Comparison of ENCODE assay signal across 9 mouse cellular contexts in the genomic region with DNA sequence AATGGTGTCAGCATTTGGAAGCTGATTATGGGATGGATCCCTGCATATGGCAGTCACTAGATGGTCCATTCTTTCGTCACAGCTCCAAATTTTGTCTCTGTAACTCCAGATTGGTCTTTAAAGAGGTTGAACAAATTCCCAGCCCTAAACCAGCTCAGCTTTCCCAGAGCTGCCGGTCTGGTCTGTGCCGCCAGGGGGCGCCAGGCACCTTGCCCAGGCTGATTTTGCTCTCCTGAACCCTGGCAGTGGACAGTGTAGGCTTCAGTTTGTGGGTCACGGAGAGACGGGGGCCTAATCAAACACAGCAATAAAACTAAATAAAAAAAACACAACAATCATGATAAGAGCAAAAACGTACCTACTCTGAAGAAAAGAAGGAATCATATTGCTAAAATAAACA. TPM values are rescaled to one million over a fixed set of nuclear protein-coding genes. Genes with fewer than 3 reads are reported as not detected.
DNase-seq lines count a peak whose midpoint lies in the region; ATAC-seq and TF ChIP-seq lines count a peak whose summit lies in the region.
"Had no signal": no experiment of that assay in that cellular context is flagged by ENCODE, and none has a peak within 500 bp of the region (broad histone marks: within the 10 kb centered on the region; RNA-seq: fewer than 3 reads in every experiment).

No protein-coding gene starts in this region.

- no peak for TF ChIP-seq POLR2A in liver, adult 2 months (IDR thresholded peaks at IDR 0.05; ENCODE audit: extremely low read depth, insufficient read depth, low read length)

- no peaks in the 10 kb centered on the region for H3K9me3 ChIP-seq in midbrain, embryonic 11.5 days (ENCODE audit: control insufficient read depth, low read length)
- H3K9me3 ChIP-seq in midbrain, embryonic 13.5 days = no peaks in the 10 kb centered on the region
- H3K9me3 ChIP-seq in embryonic facial prominence, embryonic 14.5 days (ENCODE audit: control insufficient read depth, low read length) = no peaks in the 10 kb centered on the region
- H3K9me3 ChIP-seq: neural tube, embryonic 12.5 days had no signal

- H3K27ac ChIP-seq in midbrain, embryonic 11.5 days (ENCODE audit: low read depth, low read length) = no peak overlapping the region
- no peak overlapping the region for H3K27ac ChIP-seq in midbrain, embryonic 13.5 days
- H3K27ac ChIP-seq in embryonic facial prominence, embryonic 14.5 days (replicated peaks; ENCODE audit: low read depth, low read length) = no peak overlapping the region
- no peak overlapping the region for H3K27ac ChIP-seq in liver, adult 2 months (replicated peaks; ENCODE audit: insufficient read depth, low read depth, low read length)
- H3K27ac ChIP-seq: neural tube, embryonic 12.5 days had no signal

- peak; percentile 60; the same call in 1 of the 2 replicates for ATAC-seq in midbrain, embryonic 11.5 days (ENCODE audit: low FRiP score)
- no peak for ATAC-seq in midbrain, embryonic 13.5 days
- ATAC-seq in embryonic facial prominence, embryonic 14.5 days (ENCODE audit: low read depth) = no peak

- no peak overlapping the region for H3K9ac ChIP-seq in midbrain, embryonic 11.5 days (ENCODE audit: low read length)
- no peak overlapping the region for H3K9ac ChIP-seq in midbrain, embryonic 13.5 days (replicated peaks)
- no peak overlapping the region for H3K9ac ChIP-seq in embryonic facial prominence, embryonic 14.5 days (ENCODE audit: low read depth, low read length)
- no peak overlapping the region for H3K9ac ChIP-seq in liver, adult 2 months (ENCODE audit: low read depth, low read length)
- H3K9ac ChIP-seq: neural tube, embryonic 12.5 days had no signal

- H3K4me1 ChIP-seq in midbrain, embryonic 11.5 days (ENCODE audit: control insufficient read depth, insufficient read depth, low read length) = peaks cover 8% of the 10 kb centered on the region
- peaks cover 18% of the 10 kb centered on the region for H3K4me1 ChIP-seq in midbrain, embryonic 13.5 days (replicated peaks)
- peaks cover 12% of the 10 kb centered on the region for H3K4me1 ChIP-seq in embryonic facial prominence, embryonic 14.5 days (ENCODE audit: control insufficient read depth, insufficient read depth, low read length)
- H3K4me1 ChIP-seq in liver, adult 2 months (ENCODE audit: control insufficient read depth, insufficient read depth, low read length) = no peaks in the 10 kb centered on the region

- H3K4me3 ChIP-seq in midbrain, embryonic 11.5 days (ENCODE audit: low read depth, low read length) = no peak overlapping the region
- no peak overlapping the region for H3K4me3 ChIP-seq in midbrain, embryonic 13.5 days (replicated peaks)
- no peak overlapping the region for H3K4me3 ChIP-seq in embryonic facial prominence, embryonic 14.5 days (ENCODE audit: low read depth, low read length)
- no peak overlapping the region for H3K4me3 ChIP-seq in liver, adult 2 months (ENCODE audit: insufficient read depth, low read depth, low read length)
- H3K4me3 ChIP-seq: neural tube, embryonic 12.5 days had no signal

- no peaks in the 10 kb centered on the region for H3K36me3 ChIP-seq in midbrain, embryonic 11.5 days (ENCODE audit: control insufficient read depth, insufficient read depth, low read length)
- H3K36me3 ChIP-seq in midbrain, embryonic 13.5 days = no peaks in the 10 kb centered on the region
- H3K36me3 ChIP-seq in embryonic facial prominence, embryonic 14.5 days (ENCODE audit: control insufficient read depth, insufficient read depth, low read length) = no peaks in the 10 kb centered on the region
- no peaks in the 10 kb centered on the region for H3K36me3 ChIP-seq in liver, adult 2 months (ENCODE audit: control insufficient read depth, insufficient read depth, low read length)
- H3K36me3 ChIP-seq: neural tube, embryonic 12.5 days had no signal

- TF ChIP-seq CTCF in liver, adult 2 months (IDR thresholded peaks at IDR 0.05; ENCODE audit: low read depth, low read length) = peak; percentile 98

- H3K27me3 ChIP-seq in midbrain, embryonic 11.5 days (ENCODE audit: control insufficient read depth, insufficient read depth, low read length) = no peaks in the 10 kb centered on the region
- H3K27me3 ChIP-seq in midbrain, embryonic 13.5 days = no peaks in the 10 kb centered on the region
- no peaks in the 10 kb centered on the region for H3K27me3 ChIP-seq in embryonic facial prominence, embryonic 14.5 days (replicated peaks; ENCODE audit: control insufficient read depth, insufficient read depth, low read length)
- peaks cover 9% of the 10 kb centered on the region for H3K27me3 ChIP-seq in liver, adult 2 months (ENCODE audit: control insufficient read depth, insufficient read depth, low read length)
- H3K27me3 ChIP-seq: neural tube, embryonic 12.5 days had no signal

- WGBS in midbrain, embryonic 11.5 days = 19% methylated on average over 7 of the region's 7 CpGs
- WGBS in midbrain, embryonic 13.5 days = 18% methylated on average over 7 of the region's 7 CpGs
- 28% methylated on average over 7 of the region's 7 CpGs for WGBS in embryonic facial prominence, embryonic 14.5 days
- 5% methylated on average over 7 of the region's 7 CpGs for WGBS in liver, adult 2 months

- no peak overlapping the region for H3K4me2 ChIP-seq in midbrain, embryonic 11.5 days
- H3K4me2 ChIP-seq in midbrain, embryonic 13.5 days (replicated peaks) = no peak overlapping the region
- no peak overlapping the region for H3K4me2 ChIP-seq in embryonic facial prominence, embryonic 14.5 days (ENCODE audit: low read depth, low read length)
- H3K4me2 ChIP-seq: neural tube, embryonic 12.5 days had no signal

- DNase-seq in midbrain, embryonic 11.5 days (ENCODE audit: low spot score, missing footprints) = peak; percentile 97
- DNase-seq in adrenal gland, postnatal 25 days = peak; percentile 82
- DNase-seq in embryonic facial prominence, embryonic 14.5 days (ENCODE audit: low spot score) = peak; percentile 22
- peak; percentile 69 for DNase-seq in induced T-regulatory cell, adult 2 months (ENCODE audit: low read depth)
- peak; percentile 46 for DNase-seq in liver, adult 2 months (ENCODE audit: extremely low read depth, low read depth, low spot score)
- DNase-seq in ovary, postnatal 14 days (ENCODE audit: low spot score) = peak; percentile 69
- DNase-seq in thymus, postnatal 25 days = peak; percentile 60

- no peaks in the 10 kb centered on the region for H3K79me2 ChIP-seq in liver, adult 2 months (ENCODE audit: control insufficient read depth, insufficient read depth, low read length)

RNA-seq across cellular contexts. Expression of a gene that starts 13.5 kb away (rescaled TPM):
- 6.5 and 7.4 TPM in 2 replicates for polyA plus RNA-seq in midbrain, embryonic 11.5 days (2014; fragmentation: Nextera tagmentation; extraction: Ambion mirVana)
- polyA plus RNA-seq in midbrain, embryonic 13.5 days (2015; fragmentation: Nextera tagmentation; extraction: Ambion mirVana) = 6.2 and 6.3 TPM in 2 replicates
- 7.1 and 8.4 TPM in 2 replicates for total RNA-seq in adrenal gland, postnatal 25 days (2021)
- 15.7 and 16.0 TPM in 2 replicates for polyA plus RNA-seq in embryonic facial prominence, embryonic 14.5 days (2014; fragmentation: Nextera tagmentation; extraction: Ambion mirVana)
- 3.5 and 5.6 TPM in 2 replicates for total RNA-seq in liver, adult 2 months (2014; rRNA removed)
- 30.9 and 44.1 TPM in 2 replicates for polyA plus RNA-seq in liver, adult 2 months (2012; rRNA removed)

RNA-seq across cellular contexts. Expression of a gene that starts 16.9 kb away (rescaled TPM):
- polyA plus RNA-seq in midbrain, embryonic 11.5 days (2014; fragmentation: Nextera tagmentation; extraction: Ambion mirVana) = 0.12 and 0.20 TPM in 2 replicates
- not detected in 2 replicates for polyA plus RNA-seq in midbrain, embryonic 13.5 days (2015; fragmentation: Nextera tagmentation; extraction: Ambion mirVana)
- total RNA-seq in adrenal gland, postnatal 25 days (2021) = not detected in 2 replicates
- 0.13 and 0.26 TPM in 2 replicates for polyA plus RNA-seq in embryonic facial prominence, embryonic 14.5 days (2014; fragmentation: Nextera tagmentation; extraction: Ambion mirVana)
- not detected in 2 replicates for total RNA-seq in liver, adult 2 months (2014; rRNA removed)
- not detected in 2 replicates for polyA plus RNA-seq in liver, adult 2 months (2012; rRNA removed)

RNA-seq across cellular contexts. Expression of a gene that starts 28.9 kb away (rescaled TPM):
- not detected in 2 replicates for polyA plus RNA-seq in midbrain, embryonic 11.5 days (2014; fragmentation: Nextera tagmentation; extraction: Ambion mirVana)
- not detected in 2 replicates for polyA plus RNA-seq in midbrain, embryonic 13.5 days (2015; fragmentation: Nextera tagmentation; extraction: Ambion mirVana)
- total RNA-seq in adrenal gland, postnatal 25 days (2021) = 0.24 TPM in 1 of 2 replicates, not detected in the other
- polyA plus RNA-seq in embryonic facial prominence, embryonic 14.5 days (2014; fragmentation: Nextera tagmentation; extraction: Ambion mirVana) = 0.17 TPM in 1 of 2 replicates, not detected in the other
- 1.3 and 1.7 TPM in 2 replicates for total RNA-seq in liver, adult 2 months (2014; rRNA removed)
- 0.45 and 1.2 TPM in 2 replicates for polyA plus RNA-seq in liver, adult 2 months (2012; rRNA removed)
- polyA plus RNA-seq: neural tube, embryonic 12.5 days had no signal

Comparison
In these comparisons a context has a peak if more than half of its experiments do, and no peak if none do; other contexts are left out.
1. DNase-seq: peak in every context shown above with its lines; median percentile 97 in midbrain, embryonic 11.5 days; 82 in adrenal gland, postnatal 25 days; 69 in induced T-regulatory cell, adult 2 months; 69 in ovary, postnatal 14 days; 60 in thymus, postnatal 25 days; 46 in liver, adult 2 months; 22 in embryonic facial prominence, embryonic 14.5 days.